Mouse (Mus musculus) fibroblast of lung, adult 2 months (primary cell): ENCODE measurements around the gene Gm20834.
"Not testable (repeated sequence)": the region's sequence is repeated elsewhere in the genome, so short reads cannot be mapped to it uniquely, and the experiment has no call there.

Source experiments
- DNase-seq: peaks from one replicate; pipeline ENCODE4 v3.0.0-alpha.2; 2011; ENCODE audit warnings: low read depth

The Gm20834 gene

DNA sequence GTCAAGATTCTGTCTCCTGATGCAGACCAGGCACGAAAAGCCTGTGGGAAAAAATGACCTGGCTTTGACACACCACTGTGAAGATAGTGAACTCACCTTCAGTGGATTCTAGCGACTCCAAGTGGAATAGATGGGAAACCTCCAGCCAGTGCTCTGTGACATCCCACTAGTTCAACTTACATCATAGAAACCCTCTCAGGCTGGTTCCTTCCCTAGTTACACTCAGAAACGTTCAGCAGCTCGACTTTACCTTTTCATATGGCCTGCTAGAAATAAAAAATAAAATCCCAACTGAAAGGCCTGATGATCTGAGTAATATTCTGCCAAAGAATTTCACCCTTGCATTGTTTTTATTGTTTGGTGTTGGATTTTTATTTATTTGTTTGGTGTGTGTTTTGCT is at the start of gene Gm20834:
Gm20834 (minus strand) TSS at position 101 of the 400 bp plus-strand sequence.
- DNase-seq: not testable (repeated sequence)
